Mouse (Mus musculus) gastrocnemius, postnatal 25 days (tissue): ENCODE measurements around the gene Hspd1. TPM values are rescaled to one million over a fixed set of nuclear protein-coding genes. Genes with fewer than 3 reads are reported as not detected.
"Not testable (repeated sequence)": the region's sequence is repeated elsewhere in the genome, so short reads cannot be mapped to it uniquely, and the experiment has no call there.

Experiments used
- DNase-seq: peaks from one replicate; pipeline ENCODE4 v3.0.0; 2022
- long read RNA-seq, 2 experiments: library from polyadenylated mRNA; stranded (forward); transcript quantifications; one replicate each; pipeline ENCODE4 v2.0.0; 2021
- total RNA-seq, 2 experiments: library from RNA; stranded (reverse); gene quantifications; 1 replicate in 1 of 2; 2 replicates in 1 of 2; pipeline ENCODE4 v1.2.3; 2021

Hspd1 gene
- 100 to 1,000 TPM; 162 to 179 TPM for total RNA-seq
- long read RNA-seq, experiment 1, transcript Hspd1-201 (12 exons, 2,423 nt) = major isoform, 128 of 315 reads
- long read RNA-seq, experiment 1, partial matches to known transcripts = 124 of 315 reads
- long read RNA-seq, experiment 1, other reads (novel, unspliced or antisense) = 63 of 315 reads
- long read RNA-seq, experiment 2, transcript Hspd1-201 (12 exons, 2,423 nt) = major isoform, 184 of 339 reads
- long read RNA-seq, experiment 2, partial matches to known transcripts = 21 of 339 reads
- long read RNA-seq, experiment 2, other reads (novel, unspliced or antisense) = 134 of 339 reads

DNA sequence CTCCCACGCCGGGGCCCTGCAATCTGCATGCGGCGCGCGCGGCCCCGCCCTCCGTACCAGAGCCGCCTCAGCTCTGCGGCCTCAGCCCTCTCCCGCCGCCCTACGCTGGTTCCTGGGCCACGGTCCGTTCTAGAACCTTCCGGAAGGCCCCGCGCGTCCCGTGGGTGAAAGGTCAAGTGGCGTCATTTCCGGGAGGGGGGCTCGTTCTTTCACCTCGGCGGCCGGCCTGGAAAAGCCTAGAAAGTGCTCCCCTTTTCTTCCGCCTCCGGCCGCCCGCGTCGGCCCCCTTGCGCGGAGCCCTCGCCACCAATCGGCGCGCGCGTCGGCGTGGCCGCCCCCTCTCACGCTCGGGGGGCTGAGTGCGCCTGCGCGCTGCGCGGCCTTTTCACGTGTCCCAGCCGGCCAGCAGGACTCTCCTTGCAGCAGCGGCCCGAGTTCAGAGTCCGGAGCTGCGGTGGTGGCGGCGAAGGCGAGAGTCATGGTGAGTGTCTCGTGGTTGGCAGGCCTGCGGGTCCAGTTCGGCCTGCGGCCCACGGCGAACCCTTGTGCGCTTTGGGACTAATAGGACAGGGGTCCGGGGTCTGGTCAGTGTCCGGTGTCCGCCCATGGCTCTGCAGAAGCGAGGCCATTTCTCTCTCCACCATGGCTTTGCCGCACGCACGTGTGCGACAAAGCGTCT is at the start of gene Hspd1, which contains the start of gene Hspe1:
Hspd1 (minus strand) TSS at position 312 of the 679 bp plus-strand sequence.
Hspe1 (plus strand) TSS at position 201 of the 679 bp plus-strand sequence.
- peak; percentile 98 for DNase-seq

DNA sequence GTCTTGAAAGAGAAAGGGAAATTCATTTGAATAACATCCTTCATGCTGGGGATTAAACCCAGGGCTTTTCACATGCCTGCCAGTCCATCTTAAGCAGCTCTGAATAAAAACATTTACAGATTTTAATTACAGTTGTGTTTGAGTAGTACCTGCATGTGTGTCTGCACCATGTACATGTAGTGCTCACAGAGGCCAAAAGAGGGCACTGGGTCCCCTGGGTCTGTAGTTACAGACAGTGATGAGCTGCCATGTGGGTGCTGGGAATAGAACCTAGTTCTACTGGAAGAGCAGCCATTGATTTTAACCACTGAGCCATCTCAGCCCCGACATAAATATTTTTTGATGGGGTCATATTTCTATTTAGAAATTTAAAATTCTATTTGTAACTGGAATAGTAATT is 47.8 kb upstream of the Hspd1 start:
- DNase-seq = no peak

DNA sequence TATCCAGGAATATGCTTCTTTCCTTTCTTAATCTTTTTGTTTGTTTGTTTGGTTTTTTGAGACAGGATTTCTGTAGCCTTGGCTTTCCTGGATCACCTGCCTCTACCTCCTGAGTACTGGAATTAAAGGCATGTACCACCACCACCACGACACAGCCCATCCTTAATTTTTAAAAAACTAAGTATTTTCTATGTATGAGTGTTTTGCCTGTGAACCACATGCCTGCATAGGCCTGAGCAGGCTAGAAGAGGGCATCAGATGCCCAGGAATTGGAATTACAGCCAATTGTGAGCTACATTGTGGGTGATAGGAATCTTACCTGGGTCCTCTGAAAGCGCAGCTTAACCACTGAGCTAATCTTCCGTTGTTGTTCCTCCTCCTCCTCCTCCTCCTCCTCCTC is 46.3 kb upstream of the Hspd1 start:
- no peak for DNase-seq

DNA sequence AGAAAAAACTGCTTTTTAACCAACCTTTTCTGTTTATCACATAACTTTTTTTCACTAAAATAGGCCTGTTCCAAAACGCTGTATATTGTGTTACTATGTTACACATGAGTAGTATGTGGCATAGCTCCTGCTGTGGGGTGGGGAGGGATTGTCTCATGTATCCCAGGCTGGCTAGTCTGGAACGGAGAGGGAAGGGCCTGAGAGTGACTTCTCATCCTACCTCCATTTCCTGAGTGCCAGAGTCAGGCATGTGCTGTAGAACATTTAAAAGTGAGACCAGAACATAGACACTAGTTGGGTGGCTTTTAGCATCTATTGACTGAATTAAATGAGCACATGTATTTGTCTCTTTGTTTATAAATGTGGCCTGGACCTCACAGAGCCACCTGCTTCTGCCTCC is 45.1 kb upstream of the Hspd1 start:
- no peak for DNase-seq

DNA sequence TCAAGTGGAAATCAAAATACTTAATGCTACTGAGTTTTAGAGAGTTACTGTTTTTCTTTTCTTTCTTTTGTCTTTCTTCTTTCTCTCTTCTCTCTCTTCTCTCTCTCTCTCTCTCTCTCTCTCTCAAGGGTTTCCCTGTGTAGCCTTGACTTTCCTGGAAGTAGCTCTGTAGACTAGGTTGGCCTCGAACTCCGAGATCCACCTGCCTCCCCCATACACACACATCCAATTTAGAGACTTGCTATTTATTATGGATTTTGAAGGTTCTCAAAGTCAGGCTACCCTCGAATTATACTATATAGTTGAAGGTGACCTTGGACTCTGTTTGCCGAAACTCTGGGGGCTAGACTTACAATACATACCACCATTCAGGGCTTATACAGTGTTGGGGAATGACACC is 44.3 kb upstream of the Hspd1 start:
- DNase-seq = no peak

DNA sequence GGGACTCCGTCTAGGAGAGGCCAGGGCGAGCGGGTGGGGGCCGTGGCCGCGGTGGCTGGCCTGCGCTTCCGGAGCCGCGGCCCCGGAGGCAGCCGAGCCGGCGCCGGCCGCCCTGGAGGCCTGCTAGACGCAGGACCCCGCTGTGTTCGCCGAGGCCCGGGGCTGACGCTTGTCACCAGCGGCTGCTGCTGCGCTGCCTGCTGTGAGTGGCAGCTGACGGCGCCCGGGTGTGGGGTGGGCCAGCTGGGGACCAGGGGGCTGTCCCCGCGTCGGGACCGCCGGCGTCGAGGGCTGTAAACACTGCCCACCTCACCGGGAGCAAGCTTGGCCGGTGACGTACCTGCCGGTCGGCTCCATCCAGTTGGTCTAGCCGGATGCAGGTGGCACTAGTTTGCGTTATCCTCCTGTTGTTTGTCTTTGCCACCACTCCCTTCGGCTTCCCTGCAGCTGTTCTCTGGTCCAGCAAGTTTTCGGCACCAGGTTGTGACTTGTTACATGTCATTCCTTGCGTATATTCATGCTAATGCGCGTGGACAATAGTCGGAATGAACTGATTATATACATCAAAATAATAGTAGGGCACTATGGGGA is 43.5 kb upstream of the Hspd1 start:
- no peak for DNase-seq

DNA sequence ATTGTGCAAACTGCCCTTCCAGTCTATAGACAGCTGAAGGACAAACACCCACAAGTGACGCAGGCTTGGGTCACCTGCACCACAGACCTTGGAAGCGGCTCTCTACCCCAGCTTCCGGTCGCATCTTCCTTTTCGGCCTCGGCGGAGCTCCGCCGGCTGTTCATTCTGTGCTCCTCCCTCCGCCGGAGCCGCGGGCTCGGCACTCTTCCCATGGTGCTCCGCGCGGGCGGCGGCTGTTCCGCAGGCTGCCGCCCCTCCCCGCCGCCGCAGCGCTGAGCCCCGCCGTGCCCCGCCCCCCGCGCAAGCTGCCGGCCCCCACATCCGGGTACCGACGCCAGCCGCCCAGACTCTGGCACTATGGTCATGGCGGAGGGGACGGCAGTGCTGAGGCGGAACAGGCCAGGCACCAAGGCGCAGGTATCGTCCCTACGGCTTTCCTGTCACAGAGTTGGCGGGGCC is 42.9 kb upstream of the Hspd1 start, which contains the start of gene Mob4:
Mob4 (plus strand) TSS at position 289 of the 459 bp plus-strand sequence.
- peak; percentile 93 for DNase-seq

DNA sequence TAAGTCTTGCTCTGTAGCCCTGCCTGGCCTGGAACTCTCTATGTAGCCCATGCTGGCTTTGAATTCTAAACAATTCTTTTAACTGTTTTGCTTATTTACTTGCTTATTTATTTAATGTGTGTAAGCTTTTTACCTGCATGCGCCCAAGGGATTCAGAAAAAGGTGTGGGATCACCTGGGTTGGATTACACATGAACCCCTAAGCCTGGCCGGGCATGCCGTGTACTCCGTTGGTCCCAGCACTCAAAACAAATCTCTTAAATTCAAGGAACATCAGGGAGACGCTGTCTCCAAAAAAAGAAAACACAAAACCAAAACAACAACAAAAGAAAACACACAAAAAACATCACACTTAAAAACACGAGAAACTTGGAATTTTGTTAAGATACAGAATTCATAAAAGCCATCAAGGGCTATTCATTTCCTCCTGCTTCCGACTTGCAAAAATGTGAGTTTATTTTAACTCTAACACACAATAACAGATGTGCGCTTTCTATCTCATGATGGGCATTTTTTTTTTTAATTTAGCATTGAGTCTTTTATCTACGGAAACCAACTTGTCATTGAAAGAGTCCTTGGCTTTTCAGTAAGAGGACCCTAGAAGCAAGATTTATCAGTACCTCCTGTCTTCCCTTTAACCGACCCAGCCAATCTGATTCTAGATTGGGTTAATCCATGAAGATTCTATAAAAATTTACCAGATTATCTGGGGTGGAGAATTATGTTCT is 42.3 kb upstream of the Hspd1 start:
- DNase-seq = no peak

DNA sequence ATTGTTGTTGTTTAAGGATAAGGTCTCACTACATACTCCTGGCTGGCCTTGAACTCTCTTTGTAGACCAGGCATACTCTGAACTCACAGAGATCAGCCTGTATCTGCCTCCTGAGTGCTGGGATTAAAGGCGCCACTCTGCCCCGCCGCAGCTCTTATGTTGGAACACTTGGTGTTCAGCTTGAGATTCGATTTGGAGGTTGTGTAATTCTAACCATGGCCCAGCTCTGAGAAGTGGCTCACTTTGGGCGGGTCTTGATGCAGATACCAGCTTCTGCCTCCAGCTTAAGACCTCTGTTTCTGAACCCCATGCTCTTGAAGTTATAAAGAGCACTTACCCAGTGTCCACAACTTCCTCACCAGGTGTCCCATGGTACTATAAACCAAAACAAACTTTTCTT is 41.7 kb upstream of the Hspd1 start:
- DNase-seq = no peak

DNA sequence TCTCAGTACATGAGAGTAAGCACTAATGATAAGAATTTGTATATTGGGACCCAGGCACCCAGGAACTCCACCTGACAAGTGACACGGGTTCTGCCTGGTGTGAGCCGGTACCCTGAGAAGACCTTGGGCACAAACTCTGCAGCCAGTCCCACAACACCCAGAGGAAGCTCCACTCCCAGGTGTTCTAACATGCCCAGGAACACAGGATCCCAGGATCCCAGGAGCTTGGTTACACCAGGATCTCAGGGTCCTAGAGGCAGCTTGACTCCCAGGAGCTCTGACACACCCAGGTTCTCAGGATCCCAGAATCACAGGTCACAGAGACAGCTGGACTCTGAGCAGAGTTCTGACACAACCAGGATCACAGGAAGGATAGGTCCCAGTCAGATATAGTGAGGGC is 36.1 kb upstream of the Hspd1 start:
- not testable (repeated sequence) for DNase-seq

DNA sequence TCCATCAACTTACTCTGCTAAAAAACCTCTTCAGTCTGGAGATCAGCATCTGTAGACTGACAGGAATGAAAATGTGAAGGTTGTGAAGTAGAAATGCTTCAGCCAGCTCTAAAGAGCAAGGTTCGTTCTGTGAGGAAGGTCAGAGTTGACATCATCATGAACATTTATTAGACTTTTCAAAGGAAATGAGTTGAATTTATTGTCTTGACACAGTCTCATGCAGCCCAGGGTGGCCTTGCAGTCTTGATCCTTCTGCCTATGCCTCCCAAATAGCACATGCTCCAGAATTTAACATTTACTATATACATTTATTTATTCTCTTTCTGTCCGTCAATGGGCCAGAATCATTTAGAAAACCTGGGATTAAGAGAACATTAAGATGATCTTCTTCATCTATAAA is 35.5 kb upstream of the Hspd1 start:
- DNase-seq = no peak

DNA sequence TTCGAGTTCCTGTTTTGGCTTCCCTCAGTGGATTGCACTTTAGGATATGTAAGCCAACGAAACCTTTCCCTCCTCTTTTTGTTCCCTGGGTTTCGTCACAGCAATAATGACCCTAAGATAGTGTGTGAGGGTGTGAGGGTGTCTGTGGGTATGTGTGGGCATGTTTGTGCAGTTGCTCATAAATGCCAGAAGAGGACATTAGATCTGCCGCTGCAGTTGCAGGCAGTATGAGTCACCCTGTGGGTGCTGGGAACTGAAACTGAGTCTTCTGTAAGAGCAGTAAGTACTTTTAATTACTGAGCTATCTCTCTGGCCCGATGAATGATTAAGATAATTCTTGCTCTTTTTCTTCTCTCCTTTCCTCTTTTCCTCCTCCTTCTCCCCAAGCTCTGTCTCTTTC is 35.0 kb upstream of the Hspd1 start:
- DNase-seq = no peak

DNA sequence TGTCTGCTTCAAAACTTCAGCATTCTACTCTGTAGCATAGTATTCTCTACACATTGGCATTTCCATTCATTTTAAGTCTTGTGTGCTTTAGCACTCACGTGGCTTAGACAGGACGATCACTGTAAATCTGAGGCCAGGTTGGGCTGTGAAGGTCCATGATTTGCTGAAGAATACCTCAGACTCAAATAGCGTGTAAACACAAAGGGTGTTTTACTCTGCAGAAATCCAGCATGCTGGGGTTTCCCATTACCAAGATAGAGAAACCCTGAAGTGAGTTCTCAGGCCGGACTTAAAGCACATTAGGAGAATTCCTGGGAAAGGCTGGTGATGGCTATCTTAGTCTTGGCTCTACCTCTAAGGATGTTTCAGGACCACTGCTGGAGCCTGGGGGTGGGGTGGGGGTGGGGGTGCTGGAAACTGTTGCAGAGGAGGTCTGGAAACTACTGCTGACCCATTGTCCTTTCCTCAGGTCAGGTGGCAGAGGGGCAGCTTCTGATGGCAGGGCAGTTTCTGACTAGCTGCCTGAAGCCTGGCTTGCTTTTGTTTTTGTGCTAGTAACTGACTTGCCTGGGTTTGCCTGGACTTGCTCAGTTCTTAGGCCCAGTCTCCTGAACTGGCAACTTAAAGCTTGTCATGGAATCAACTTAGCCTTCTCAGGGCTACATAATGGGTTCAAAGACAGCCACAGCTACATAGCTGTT is 21.2 kb upstream of the Hspd1 start:
- no peak for DNase-seq

DNA sequence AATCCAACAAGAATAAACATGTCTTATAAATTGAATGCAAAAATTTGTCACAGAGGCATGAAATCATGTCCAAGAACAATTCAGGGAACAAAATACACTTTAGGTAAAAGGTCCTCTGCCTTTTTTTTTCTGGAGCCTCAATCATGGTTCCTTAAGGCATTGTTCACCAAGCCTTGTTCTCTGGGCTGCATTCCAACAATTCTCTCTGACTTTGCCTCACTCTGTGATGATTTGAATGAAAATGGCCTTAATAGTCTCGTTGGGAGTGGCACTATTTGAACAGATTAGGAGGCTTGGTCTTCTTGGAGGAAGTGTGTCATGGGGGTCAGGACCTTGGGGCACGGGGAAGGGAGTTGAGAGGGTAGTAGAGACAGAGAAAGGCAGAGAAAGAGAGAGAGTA is 20.4 kb upstream of the Hspd1 start:
- DNase-seq = no peak

DNA sequence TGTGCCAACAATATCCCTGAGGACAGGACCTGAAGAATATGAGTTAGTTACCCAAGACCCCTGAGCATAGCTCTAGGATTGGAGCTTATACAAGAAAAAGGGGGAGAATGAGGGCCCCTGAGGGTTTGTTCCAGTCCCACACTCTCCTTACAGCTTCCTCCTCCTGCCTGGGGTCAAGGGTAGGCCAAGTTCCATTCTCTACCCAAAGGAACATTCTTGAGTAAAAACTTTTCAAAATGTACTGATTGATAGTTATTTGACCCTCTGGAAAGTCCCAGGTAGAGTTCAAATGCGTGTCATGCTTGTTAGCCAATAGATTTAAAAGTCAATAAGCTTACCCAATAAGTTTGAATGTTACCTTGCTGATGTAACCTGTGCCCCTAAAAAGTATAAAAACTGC is 19.6 kb upstream of the Hspd1 start:
- DNase-seq = no peak

DNA sequence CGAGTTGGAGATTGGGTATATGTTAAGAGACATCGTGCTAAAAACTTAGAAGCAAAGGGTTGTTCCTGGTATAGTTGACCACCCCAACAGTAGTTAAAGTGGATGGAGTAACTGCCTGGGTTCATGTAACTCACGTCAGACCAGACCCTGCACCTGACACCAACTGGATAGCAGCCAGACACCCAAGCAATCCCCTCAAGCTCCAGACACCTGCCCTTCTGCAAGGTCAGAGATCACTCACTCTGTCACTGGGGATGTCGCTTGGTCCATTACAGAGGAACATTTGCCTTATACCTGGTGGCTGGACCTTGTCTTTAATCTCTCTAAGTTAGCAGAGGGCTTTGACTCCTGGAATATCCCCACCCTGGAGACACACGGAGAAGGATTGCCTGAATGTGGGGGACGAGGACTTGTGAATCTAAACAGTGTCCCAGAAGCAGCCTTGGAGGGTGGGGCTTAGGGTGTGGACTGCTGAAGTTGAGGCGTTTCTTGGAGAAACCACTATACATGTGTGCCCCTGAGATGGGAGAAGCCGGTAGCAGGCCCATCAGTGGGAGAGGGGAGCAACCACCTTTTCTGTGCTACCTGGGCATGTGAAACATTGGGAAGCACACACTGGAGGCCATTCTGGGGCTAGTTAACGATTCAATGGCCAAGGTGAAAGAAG is 19.0 kb upstream of the Hspd1 start:
- DNase-seq = no peak

DNA sequence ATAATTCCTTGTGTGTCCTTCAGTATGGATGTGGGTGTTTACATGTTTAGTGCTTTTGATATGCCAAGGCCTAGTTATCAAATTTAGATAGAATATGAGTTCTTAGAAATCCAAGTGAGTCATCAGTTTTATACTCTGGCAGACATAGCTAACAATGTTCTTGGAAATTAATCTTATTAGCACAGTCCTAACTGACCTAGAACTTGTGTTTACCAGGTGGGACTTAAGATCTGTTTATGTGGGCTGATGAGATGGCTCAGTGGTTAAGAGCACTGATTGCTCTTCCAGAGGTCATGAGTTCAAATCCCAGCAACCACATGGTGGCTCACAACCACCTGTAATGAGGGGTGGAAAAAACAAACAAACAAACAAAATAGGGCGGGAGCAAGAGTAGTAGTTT is 4.4 kb upstream of the Hspd1 start:
- no peak for DNase-seq

DNA sequence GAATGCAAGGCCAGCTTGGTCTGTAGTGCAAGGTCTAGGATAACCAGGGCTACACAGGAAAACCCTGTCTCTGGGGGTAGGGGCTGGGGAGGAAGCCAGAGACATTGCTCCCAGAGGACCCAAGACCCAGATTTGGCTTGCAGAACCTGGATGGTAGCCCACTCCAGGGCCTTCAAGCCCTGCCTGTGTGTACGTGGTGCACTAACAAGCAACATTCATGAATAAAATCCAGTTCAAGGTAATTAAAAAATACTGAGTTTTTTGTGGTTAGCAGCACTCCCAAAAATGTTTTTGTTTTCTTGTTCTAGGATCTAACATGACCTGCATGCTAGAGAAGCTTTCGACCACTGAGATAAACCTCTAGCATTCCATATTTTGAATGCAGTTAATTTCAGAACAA is 4.0 kb upstream of the Hspd1 start:
- peak; percentile 19 for DNase-seq

DNA sequence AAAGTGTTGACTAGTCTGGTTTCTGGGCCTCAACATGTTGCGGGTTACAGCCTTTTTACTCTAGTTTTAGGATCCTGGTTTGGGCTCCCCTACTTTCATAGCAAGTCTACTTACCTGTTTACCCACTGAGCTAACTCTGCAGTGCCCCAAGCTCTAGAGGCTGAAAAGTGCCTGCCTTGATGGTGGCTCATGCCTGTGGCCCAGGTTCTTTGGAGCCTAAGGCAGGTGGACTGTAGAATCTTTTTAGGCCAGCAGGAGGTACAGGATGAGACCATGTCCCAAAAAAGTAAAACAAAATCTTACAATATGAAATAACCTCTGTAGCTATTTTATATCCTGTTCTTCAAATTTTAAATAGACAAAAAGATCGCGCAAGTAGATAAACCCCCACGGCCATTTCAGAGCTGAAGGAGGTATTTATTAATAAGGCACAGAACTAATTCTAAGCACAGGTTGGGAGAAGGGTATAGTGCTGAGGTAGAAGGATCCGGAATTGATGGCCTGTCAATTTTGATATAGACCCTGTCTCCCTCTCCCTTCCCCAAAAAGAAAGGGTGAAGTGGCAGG is 1.5 kb upstream of the Hspd1 start:
- no peak for DNase-seq

DNA sequence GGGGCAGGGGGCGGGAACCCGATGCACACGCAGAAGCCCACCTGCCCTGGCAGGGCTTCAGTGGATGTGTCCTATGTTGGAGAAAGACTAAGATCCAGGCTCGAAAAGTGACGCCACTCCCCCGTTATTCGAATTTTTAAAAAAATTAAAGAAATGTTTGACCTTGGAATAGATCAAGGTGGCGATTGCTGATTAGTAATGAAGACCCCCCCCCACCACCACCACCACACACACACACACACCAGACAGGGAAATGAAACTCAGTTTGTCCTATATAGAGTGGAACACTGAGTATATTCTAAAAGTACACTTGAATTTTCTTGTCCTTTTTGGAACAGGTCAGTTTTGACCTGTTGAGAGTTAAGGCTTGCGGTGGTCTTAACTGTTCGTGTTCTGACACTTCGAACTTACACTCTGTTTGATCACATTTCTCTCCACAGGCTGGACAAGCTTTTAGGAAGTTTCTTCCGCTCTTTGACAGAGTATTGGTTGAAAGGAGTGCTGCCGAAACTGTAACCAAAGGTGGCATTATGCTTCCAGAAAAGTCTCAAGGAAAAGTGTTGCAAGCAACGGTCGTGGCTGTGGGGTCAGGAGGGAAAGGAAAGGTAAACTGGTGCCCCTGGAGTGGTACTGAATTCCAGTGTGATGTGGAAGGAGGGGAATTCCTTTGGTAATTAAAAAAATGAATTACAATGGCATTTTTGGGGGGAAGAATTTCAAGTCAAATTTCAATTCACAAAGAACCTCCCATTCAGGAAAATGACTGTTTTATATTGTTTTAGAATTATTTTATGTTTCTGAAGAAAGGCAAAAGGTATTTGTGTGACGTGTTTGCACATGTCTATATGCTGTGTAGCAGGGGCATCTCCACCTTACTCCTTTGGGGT is 811 bp upstream of the Hspd1 start:
- DNase-seq = no peak
